Mouse (Mus musculus) heart, adult 2 months (tissue): ENCODE results near the gene Cul9.

ENCODE experiments used
- CTCF ChIP-seq: fragments of 200-600 bp; IDR thresholded peaks from 2 replicates; pipeline ENCODE4 v1.8.1; 2022; ENCODE audit warnings: antibody characterized with exemption, mild to moderate bottlenecking, moderate library complexity
- EP300 ChIP-seq: fragments of 200-500 bp; IDR thresholded peaks from 2 replicates; pipeline ENCODE4 v1.6.1; 2011; ENCODE audit warnings: low read depth, low read length, control low read depth; ENCODE audit not compliant: insufficient read depth
- POLR2A ChIP-seq: fragments of 200-500 bp; IDR thresholded peaks from 2 replicates; pipeline ENCODE4 v1.6.1; 2011; ENCODE audit warnings: mild to moderate bottlenecking, low read depth, low read length, control low read depth; ENCODE audit not compliant: insufficient read depth

- no peak for TF ChIP-seq CTCF
- TF ChIP-seq POLR2A: no peak
- TF ChIP-seq EP300: no peak
Observed at GRCm38 (mm10) chr17:46513329-46513728, 32.9 kb downstream of the Cul9 start.
